In the genomic region with DNA sequence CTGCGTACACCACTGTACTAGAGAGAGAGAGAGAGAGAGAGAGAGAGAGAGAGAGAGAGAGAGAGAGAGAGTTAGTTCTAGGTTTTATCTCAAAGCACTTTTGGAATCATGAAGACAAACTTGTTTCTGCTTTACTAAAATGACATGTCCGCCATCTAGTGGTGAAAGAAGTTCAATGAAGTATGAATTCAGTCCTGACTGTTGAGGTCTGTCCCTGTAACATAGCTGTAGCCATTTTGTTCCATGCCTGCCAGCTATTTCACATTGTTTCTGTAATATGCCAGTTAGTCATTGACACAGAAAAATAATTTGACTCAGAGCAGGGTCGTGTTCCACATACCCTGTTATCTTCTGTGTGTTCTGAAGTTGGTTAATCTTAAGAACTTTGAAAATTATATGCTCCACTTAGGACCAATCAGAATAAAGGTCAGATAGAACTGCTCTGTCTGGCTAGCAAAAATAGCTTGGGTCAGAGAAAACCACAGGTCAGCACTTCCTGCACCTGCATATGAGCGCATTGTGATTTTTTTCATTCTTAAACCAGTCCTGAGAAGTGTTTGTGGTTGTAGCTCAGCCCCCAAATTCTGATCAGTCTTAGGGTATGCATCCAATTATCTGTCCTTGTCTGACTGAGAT, we compare ENCODE assay signal across 8 mouse cellular contexts. TPM values are rescaled to one million over a fixed set of nuclear protein-coding genes. Genes with fewer than 3 reads are reported as not detected.
DNase-seq lines count a peak whose midpoint lies in the region; ATAC-seq and TF ChIP-seq lines count a peak whose summit lies in the region.

No protein-coding gene starts in this region.

- H3K36me3 ChIP-seq in thymus, adult 2 months (ENCODE audit: control insufficient read depth, insufficient read depth, low read length), result no peaks in the 10 kb centered on the region
- no peaks in the 10 kb centered on the region for H3K36me3 ChIP-seq in forebrain, embryonic 15.5 days
- H3K36me3 ChIP-seq in intestine, embryonic 15.5 days, result no peaks in the 10 kb centered on the region
- H3K36me3 ChIP-seq in limb, embryonic 15.5 days, result no peaks in the 10 kb centered on the region

- H3K9me3 ChIP-seq in forebrain, embryonic 15.5 days, result no peaks in the 10 kb centered on the region
- no peaks in the 10 kb centered on the region for H3K9me3 ChIP-seq in intestine, embryonic 15.5 days
- no peaks in the 10 kb centered on the region for H3K9me3 ChIP-seq in limb, embryonic 15.5 days

- H3K4me1 ChIP-seq in thymus, adult 2 months (replicated peaks; ENCODE audit: control insufficient read depth, insufficient read depth, low read length), result peaks cover 18% of the 10 kb centered on the region
- peaks cover 23% of the 10 kb centered on the region for H3K4me1 ChIP-seq in forebrain, embryonic 15.5 days
- peaks cover 7% of the 10 kb centered on the region for H3K4me1 ChIP-seq in intestine, embryonic 15.5 days (replicated peaks)
- peaks cover 22% of the 10 kb centered on the region for H3K4me1 ChIP-seq in limb, embryonic 15.5 days

- H3K4me2 ChIP-seq in forebrain, embryonic 15.5 days (replicated peaks), result no peak overlapping the region
- peak overlapping the region; percentile 82 for H3K4me2 ChIP-seq in intestine, embryonic 15.5 days (replicated peaks)
- H3K4me2 ChIP-seq in limb, embryonic 15.5 days, result peak overlapping the region; percentile 77

- TF ChIP-seq POLR2A in thymus, adult 2 months (IDR thresholded peaks at IDR 0.05; ENCODE audit: control insufficient read depth, extremely low read depth, insufficient read depth, low read length, poor library complexity), result no peak

- peak; percentile 20 for ATAC-seq in forebrain, embryonic 15.5 days (replicated peaks)
- ATAC-seq in intestine, embryonic 15.5 days, result peak; percentile 37
- no peak for ATAC-seq in limb, embryonic 15.5 days (ENCODE audit: insufficient number of reproducible peaks, low FRiP score, low TSS enrichment, low read depth)

- H3K9ac ChIP-seq in forebrain, embryonic 15.5 days (replicated peaks), result no peak overlapping the region
- H3K9ac ChIP-seq in intestine, embryonic 15.5 days, result no peak overlapping the region
- no peak overlapping the region for H3K9ac ChIP-seq in limb, embryonic 15.5 days

- peak; percentile 48 for DNase-seq in thymus, adult 2 months
- no peak for DNase-seq in thymus, postnatal 36 days
- DNase-seq in cerebellum, adult 11-12 months, result peak; percentile 16
- DNase-seq in natural killer cell, adult 2 months (ENCODE audit: low spot score in 2 of 2), result peak; percentile 68 to 82
- no peak for DNase-seq in urinary bladder, postnatal 14 days (ENCODE audit: low spot score)

- no peak for TF ChIP-seq CTCF in thymus, adult 2 months (IDR thresholded peaks at IDR 0.05; ENCODE audit: borderline replicate concordance, control insufficient read depth, extremely low read depth, insufficient read depth, low read length, poor library complexity)

- H3K27me3 ChIP-seq in thymus, adult 2 months (ENCODE audit: control insufficient read depth, insufficient read depth, low read length), result no peaks in the 10 kb centered on the region
- H3K27me3 ChIP-seq in forebrain, embryonic 15.5 days, result no peaks in the 10 kb centered on the region
- H3K27me3 ChIP-seq in intestine, embryonic 15.5 days (replicated peaks), result no peaks in the 10 kb centered on the region
- no peaks in the 10 kb centered on the region for H3K27me3 ChIP-seq in limb, embryonic 15.5 days

- H3K27ac ChIP-seq in thymus, adult 2 months (ENCODE audit: control insufficient read depth, insufficient read depth, low read length), result peak overlapping the region; percentile 20; the same call in 1 of the 2 replicates
- H3K27ac ChIP-seq in forebrain, embryonic 15.5 days (replicated peaks), result no peak overlapping the region
- H3K27ac ChIP-seq in intestine, embryonic 15.5 days, result no peak overlapping the region
- H3K27ac ChIP-seq in limb, embryonic 15.5 days, result peak overlapping the region; percentile 75; the same call in 1 of the 2 replicates

- no peak overlapping the region for H3K4me3 ChIP-seq in thymus, adult 2 months (ENCODE audit: control insufficient read depth, insufficient read depth, low read length)
- no peak overlapping the region for H3K4me3 ChIP-seq in forebrain, embryonic 15.5 days
- no peak overlapping the region for H3K4me3 ChIP-seq in intestine, embryonic 15.5 days (replicated peaks)
- H3K4me3 ChIP-seq in limb, embryonic 15.5 days, result no peak overlapping the region

- 3% methylated on average over 4 of the region's 4 CpGs for WGBS in thymus, adult 2 months
- 23% methylated on average over 4 of the region's 4 CpGs for WGBS in forebrain, embryonic 15.5 days
- 16% methylated on average over 4 of the region's 4 CpGs for WGBS in intestine, embryonic 15.5 days
- WGBS in limb, embryonic 15.5 days, result 18% methylated on average over 4 of the region's 4 CpGs

RNA-seq across cellular contexts. Expression of a gene that starts 0.8 kb away (rescaled TPM):
- 0.47 and 0.73 TPM in 2 replicates for polyA plus RNA-seq in thymus, adult 2 months (2012; rRNA removed)
- 2.0 and 2.4 TPM in 2 replicates for polyA plus RNA-seq in forebrain, embryonic 15.5 days (2015; fragmentation: Nextera tagmentation; extraction: Ambion mirVana)
- 4.0 and 4.3 TPM in 2 replicates for polyA plus RNA-seq in intestine, embryonic 15.5 days (2015; fragmentation: Nextera tagmentation; extraction: Ambion mirVana)
- polyA plus RNA-seq in limb, embryonic 15.5 days (2015; fragmentation: Nextera tagmentation; extraction: Ambion mirVana), result 5.4 and 5.5 TPM in 2 replicates

RNA-seq across cellular contexts. Expression of a gene that starts 32.2 kb away (rescaled TPM):
- 0.14 and 0.44 TPM in 2 replicates for polyA plus RNA-seq in thymus, adult 2 months (2012; rRNA removed)
- polyA plus RNA-seq in forebrain, embryonic 15.5 days (2015; fragmentation: Nextera tagmentation; extraction: Ambion mirVana), result 18.6 and 19.5 TPM in 2 replicates
- 17.0 and 17.7 TPM in 2 replicates for polyA plus RNA-seq in intestine, embryonic 15.5 days (2015; fragmentation: Nextera tagmentation; extraction: Ambion mirVana)
- 19.9 and 22.3 TPM in 2 replicates for polyA plus RNA-seq in limb, embryonic 15.5 days (2015; fragmentation: Nextera tagmentation; extraction: Ambion mirVana)

RNA-seq across cellular contexts. Expression of a gene that starts 45.8 kb away (rescaled TPM):
- polyA plus RNA-seq in thymus, adult 2 months (2012; rRNA removed), result 2.9 and 3.7 TPM in 2 replicates
- 10.9 and 11.3 TPM in 2 replicates for polyA plus RNA-seq in forebrain, embryonic 15.5 days (2015; fragmentation: Nextera tagmentation; extraction: Ambion mirVana)
- 12.2 and 14.5 TPM in 2 replicates for polyA plus RNA-seq in intestine, embryonic 15.5 days (2015; fragmentation: Nextera tagmentation; extraction: Ambion mirVana)
- 10.6 and 11.4 TPM in 2 replicates for polyA plus RNA-seq in limb, embryonic 15.5 days (2015; fragmentation: Nextera tagmentation; extraction: Ambion mirVana)

Comparison
In these comparisons a context has a peak if more than half of its experiments do, and no peak if none do; other contexts are left out.
1. DNase-seq: peak in thymus, adult 2 months (single experiment), cerebellum, adult 11-12 months (single experiment) and natural killer cell, adult 2 months (2 of 2); none in thymus, postnatal 36 days (0 of 2) and urinary bladder, postnatal 14 days (single experiment).
2. H3K27ac ChIP-seq: peak in thymus, adult 2 months (single experiment) and limb, embryonic 15.5 days (single experiment); none in forebrain, embryonic 15.5 days (single experiment) and intestine, embryonic 15.5 days (single experiment).
3. RNA of a gene that starts 32.2 kb away (polyA plus RNA-seq): 19.9 to 22.3 TPM in limb, embryonic 15.5 days, 18.6 to 19.5 TPM in forebrain, embryonic 15.5 days and 17.0 to 17.7 TPM in intestine, embryonic 15.5 days; 0.14 to 0.44 TPM in thymus, adult 2 months; every median in the first group is over 10 times any median in the second.